Mouse (Mus musculus) adrenal gland, adult (tissue): ENCODE measurements around the gene Dnajb4.
"Not testable (repeated sequence)": the region's sequence is repeated elsewhere in the genome, so short reads cannot be mapped to it uniquely, and the experiment has no call there.

Source experiments
- DNase-seq, 2 experiments: peaks; one replicate each; pipeline ENCODE4 v3.0.0; 2022 to 2023; ENCODE audit warnings: low spot score in 1 of 2; ENCODE audit not compliant: inconsistent age in 2 of 2

Gene Dnajb4

GRCm38 (mm10) chr3:152149863-152150262 lies 60.2 kb downstream of the Dnajb4 start:
- no peak for DNase-seq

- DNase-seq, result no peak
Observed at GRCm38 (mm10) chr3:152149449-152149848, 60.7 kb downstream of the Dnajb4 start.

GRCm38 (mm10) chr3:152147085-152147831 lies 62.8 kb downstream of the Dnajb4 start:
- DNase-seq, result no peak

GRCm38 (mm10) chr3:152145186-152145585 lies 64.9 kb downstream of the Dnajb4 start:
- DNase-seq, result peak in 1 of 2 experiments; percentile 65

- peak in 1 of 2 experiments; percentile 73 for DNase-seq
Observed at GRCm38 (mm10) chr3:152142989-152143695, 67.0 kb downstream of the Dnajb4 start.

DNA sequence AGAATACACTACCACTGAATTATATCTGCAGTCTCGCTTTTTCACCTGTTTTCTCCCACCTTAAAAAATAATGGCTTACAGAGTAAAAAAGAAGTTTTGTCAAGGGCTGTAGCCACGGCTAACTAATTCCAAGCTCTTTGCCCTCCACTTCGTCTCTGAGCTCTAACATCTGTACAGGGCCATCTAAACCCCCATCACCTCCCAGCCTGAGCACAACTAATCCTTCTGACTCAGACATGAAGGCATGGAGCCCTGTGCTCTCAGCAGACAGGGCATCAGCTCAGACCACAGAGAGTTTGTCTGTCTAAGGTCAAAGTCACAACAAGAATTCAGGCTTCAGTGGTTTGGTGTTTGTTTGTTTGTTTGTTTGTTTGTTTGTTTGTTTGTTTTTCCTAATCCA lies 68.0 kb downstream of the Dnajb4 start:
- no peak for DNase-seq

DNA sequence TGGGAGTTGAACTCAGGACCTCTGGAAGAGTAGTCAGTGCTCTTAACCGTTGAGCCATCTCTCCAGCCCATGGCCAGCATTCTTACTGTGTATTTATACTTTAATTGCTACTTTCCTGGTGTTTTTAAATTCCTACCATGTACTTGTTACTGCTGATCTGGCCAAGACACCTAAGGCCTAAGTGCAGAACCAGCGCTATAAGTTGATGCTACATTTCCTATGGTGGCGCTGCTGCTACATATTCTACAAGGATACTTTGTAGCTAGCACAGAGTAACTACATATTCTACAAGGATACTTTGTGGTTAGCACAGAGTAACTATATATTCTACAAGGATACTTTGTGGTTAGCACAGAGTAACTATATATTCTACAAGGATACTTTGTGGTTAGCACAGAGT lies 70.8 kb downstream of the Dnajb4 start:
- not testable (repeated sequence) for DNase-seq

GRCm38 (mm10) chr3:152136106-152136505 lies 74.0 kb downstream of the Dnajb4 start:
- DNase-seq, result not testable (repeated sequence)

DNA sequence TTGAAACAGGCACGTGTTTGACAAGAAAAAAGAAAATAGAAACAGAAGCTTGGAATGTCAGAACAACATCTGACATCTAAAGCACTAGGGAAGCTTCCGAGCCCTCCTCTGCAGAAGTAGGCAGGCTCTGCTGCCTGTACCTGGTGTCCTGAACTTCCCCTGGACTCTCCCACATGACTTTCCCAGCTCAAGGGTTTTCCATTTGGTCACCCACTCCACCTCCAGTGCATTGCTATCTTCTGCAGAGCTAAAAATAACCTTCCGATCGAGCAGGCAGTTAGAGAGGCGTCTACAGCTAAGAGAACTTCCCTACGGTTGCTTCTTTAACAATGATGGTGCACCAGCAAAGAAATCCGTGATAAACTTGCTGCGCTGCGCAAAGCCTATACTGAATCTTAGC lies 76.5 kb downstream of the Dnajb4 start:
- no peak for DNase-seq

DNA sequence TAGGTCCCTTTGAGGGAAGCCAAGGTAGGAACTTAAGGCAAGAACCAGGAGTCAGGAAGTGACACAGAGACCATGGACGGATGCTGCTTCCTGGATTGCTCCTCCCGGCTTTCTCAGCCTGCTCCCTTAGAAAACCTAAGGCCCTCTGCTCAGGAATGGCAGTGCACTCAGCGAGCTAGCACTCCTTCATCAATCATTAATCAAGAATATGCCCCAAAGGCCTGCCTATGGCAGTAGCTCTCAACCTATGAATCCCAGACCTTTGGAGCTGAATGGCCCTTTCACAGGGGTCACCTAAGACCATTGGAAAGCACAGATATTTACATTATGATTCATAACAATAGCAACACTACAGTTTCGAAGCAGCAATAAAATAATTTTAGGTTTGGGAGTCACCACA lies 79.1 kb downstream of the Dnajb4 start:
- DNase-seq, result no peak

GRCm38 (mm10) chr3:152129426-152129825 lies 80.7 kb downstream of the Dnajb4 start:
- DNase-seq, result not testable (repeated sequence)

DNA sequence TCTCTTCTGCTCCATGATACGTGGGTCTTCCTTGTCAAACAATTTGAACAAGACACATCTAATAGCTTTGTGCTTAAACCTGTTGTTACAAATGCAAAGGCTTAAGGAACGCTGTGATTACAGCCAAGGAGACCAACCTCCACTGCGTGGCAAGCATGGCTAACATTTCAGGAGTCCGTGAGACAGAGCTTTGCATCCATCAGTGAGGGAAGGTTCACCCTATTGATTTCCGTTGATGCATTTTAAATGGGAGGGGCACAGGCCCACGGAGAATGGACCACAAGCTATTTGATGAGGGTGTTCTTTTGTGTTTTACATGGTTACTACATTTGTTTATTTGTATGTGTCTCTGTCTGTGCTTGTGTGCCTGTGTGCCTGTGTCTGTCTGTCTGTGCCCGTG lies 81.5 kb downstream of the Dnajb4 start:
- DNase-seq, result no peak
